Mouse (Mus musculus) cerebellum, postnatal 25 days (tissue): ENCODE measurements around the gene Hsp90ab1.

Experiments used
- DNase-seq, 2 experiments: peaks; one replicate each; pipeline ENCODE4 v3.0.0; 2021; ENCODE audit warnings: mixed read lengths in 2 of 2

Hsp90ab1 gene

GRCm38 (mm10) chr17:45573087-45573779, at the start of gene Hsp90ab1:
Hsp90ab1 (minus strand) TSS chr17:45573271.
- peak; percentile 99 for DNase-seq

- DNase-seq = no peak
These were observed 46.5 kb upstream of the Hsp90ab1 start for GRCm38 (mm10) chr17:45619386-45620256.

- DNase-seq = no peak
These were observed 45.9 kb upstream of the Hsp90ab1 start for GRCm38 (mm10) chr17:45618941-45619385.

GRCm38 (mm10) chr17:45617655-45618054, 44.6 kb upstream of the Hsp90ab1 start:
- no peak for DNase-seq

- no peak for DNase-seq
These were observed 43.6 kb upstream of the Hsp90ab1 start for GRCm38 (mm10) chr17:45616679-45617078.

GRCm38 (mm10) chr17:45616046-45616650, 43.1 kb upstream of the Hsp90ab1 start:
- DNase-seq = no peak

- DNase-seq = no peak
These were observed 39.9 kb upstream of the Hsp90ab1 start for GRCm38 (mm10) chr17:45612921-45613320.

- DNase-seq = no peak
These were observed 38.9 kb upstream of the Hsp90ab1 start for GRCm38 (mm10) chr17:45612008-45612407.

- DNase-seq = no peak
These were observed 37.2 kb upstream of the Hsp90ab1 start for GRCm38 (mm10) chr17:45610144-45610866.

- DNase-seq = no peak
These were observed 35.3 kb upstream of the Hsp90ab1 start for GRCm38 (mm10) chr17:45608396-45608795.

GRCm38 (mm10) chr17:45606992-45607879, 34.2 kb upstream of the Hsp90ab1 start:
- no peak for DNase-seq

- no peak for DNase-seq
These were observed 29.9 kb upstream of the Hsp90ab1 start for GRCm38 (mm10) chr17:45602984-45603383.

GRCm38 (mm10) chr17:45601877-45602304, 28.8 kb upstream of the Hsp90ab1 start, which contains the start of gene Mymx:
Mymx (minus strand) TSS chr17:45602102.
- DNase-seq = no peak

- DNase-seq = no peak
These were observed 28.3 kb upstream of the Hsp90ab1 start for GRCm38 (mm10) chr17:45601325-45601724.

- DNase-seq = no peak
These were observed 27.2 kb upstream of the Hsp90ab1 start for GRCm38 (mm10) chr17:45600267-45600666.

- peak in 1 of 2 experiments; percentile 58 for DNase-seq
These were observed 26.6 kb upstream of the Hsp90ab1 start, which contains the start of gene Slc29a1 for GRCm38 (mm10) chr17:45599446-45600242. Slc29a1 (minus strand) TSS chr17:45599606.

- no peak for DNase-seq
These were observed 25.8 kb upstream of the Hsp90ab1 start for GRCm38 (mm10) chr17:45598891-45599290.

- no peak for DNase-seq
These were observed 25.3 kb upstream of the Hsp90ab1 start for GRCm38 (mm10) chr17:45598376-45598775.

- DNase-seq = peak in 1 of 2 experiments; percentile 55
These were observed 24.7 kb upstream of the Hsp90ab1 start for GRCm38 (mm10) chr17:45597787-45598186.

- DNase-seq = peak; percentile 65 to 73
These were observed 23.7 kb upstream of the Hsp90ab1 start for GRCm38 (mm10) chr17:45596631-45597396.
